Mouse (Mus musculus): ENCODE measurements at regions not wholly inside any gene's neighbourhood (a gene's known extent, or its start where the extent isn't known, plus 50 kb on each side); places are given as distances from the start of the nearest gene placed in this dataset.

- DNase-seq: peak; percentile 68 to 71
Observed at GRCm38 (mm10) chr12:107047059-107047531, 441.3 kb upstream of the 3110018I06Rik start.

- no peak for DNase-seq
Observed at GRCm38 (mm10) chr12:107050891-107051635, 437.4 kb upstream of the 3110018I06Rik start.

- DNase-seq: no peak
Observed at GRCm38 (mm10) chr12:107052136-107052535, 436.3 kb upstream of the 3110018I06Rik start.

GRCm38 (mm10) chr12:107056553-107056952, 431.9 kb upstream of the 3110018I06Rik start:
- no peak for DNase-seq

GRCm38 (mm10) chr12:107060514-107060913, 427.9 kb upstream of the 3110018I06Rik start:
- DNase-seq: peak; percentile 88 to 90

- DNase-seq: no peak
Observed at GRCm38 (mm10) chr12:107067346-107067745, 421.1 kb upstream of the 3110018I06Rik start.

GRCm38 (mm10) chr12:107082541-107082940, 405.9 kb upstream of the 3110018I06Rik start:
- no peak for DNase-seq

GRCm38 (mm10) chr12:107085058-107085905, 403.1 kb upstream of the 3110018I06Rik start:
- DNase-seq: no peak

- peak; percentile 80 to 81 for DNase-seq
Observed at GRCm38 (mm10) chr12:107085906-107086655, 402.4 kb upstream of the 3110018I06Rik start.

- no peak for DNase-seq
Observed at GRCm38 (mm10) chr12:107092151-107092550, 396.3 kb upstream of the 3110018I06Rik start.

- DNase-seq: peak; percentile 66 to 79
Observed at GRCm38 (mm10) chr12:107093326-107093725, 395.1 kb upstream of the 3110018I06Rik start.

- no peak for DNase-seq
Observed at GRCm38 (mm10) chr12:107095409-107095808, 393.0 kb upstream of the 3110018I06Rik start.

GRCm38 (mm10) chr12:107104570-107104969, 383.9 kb upstream of the 3110018I06Rik start:
- no peak for DNase-seq

GRCm38 (mm10) chr12:107105017-107105416, 383.4 kb upstream of the 3110018I06Rik start:
- DNase-seq: no peak

GRCm38 (mm10) chr12:107111908-107112770, 376.3 kb upstream of the 3110018I06Rik start:
- DNase-seq: no peak

GRCm38 (mm10) chr12:107118364-107118763, 370.1 kb upstream of the 3110018I06Rik start:
- no peak for DNase-seq

GRCm38 (mm10) chr12:107119076-107119475, 369.4 kb upstream of the 3110018I06Rik start:
- DNase-seq: no peak

GRCm38 (mm10) chr12:107120486-107121186, 367.8 kb upstream of the 3110018I06Rik start:
- no peak for DNase-seq

GRCm38 (mm10) chr12:107121990-107122389, 366.4 kb upstream of the 3110018I06Rik start:
- DNase-seq: no peak

GRCm38 (mm10) chr12:107123661-107124060, 364.8 kb upstream of the 3110018I06Rik start:
- DNase-seq: no peak

- no peak for DNase-seq
Observed at GRCm38 (mm10) chr12:107124263-107124885, 364.1 kb upstream of the 3110018I06Rik start.

Measured in cerebellum, postnatal 10 days (tissue).